Mouse (Mus musculus) neural tube, embryonic 14.5 days (tissue): ENCODE data around the gene Gm17622. TPM values are rescaled to one million over a fixed set of nuclear protein-coding genes. Genes with fewer than 3 reads are reported as not detected.

Experiments
- ATAC-seq: fragments of 200-750 bp; cut with Nextera tagmentation; 2 replicates; pipeline ENCODE4 v1.8.0; 2017; ENCODE audit warnings: low read depth, mild to moderate bottlenecking, moderate TSS enrichment, moderate library complexity
- H3K27ac ChIP-seq: fragments of 300-500 bp; sonication (generic); 2 replicates; pipeline ENCODE4 v1.5.1; 2014; ENCODE audit warnings: low read depth, mild to moderate bottlenecking, control low read depth, low read length, moderate library complexity, mixed read lengths
- H3K27me3 ChIP-seq: fragments of 300-500 bp; sonication (generic); 2 replicates; pipeline ENCODE4 v1.6.1; 2014; ENCODE audit warnings: low read length; ENCODE audit not compliant: control insufficient read depth, insufficient read depth
- H3K36me3 ChIP-seq: fragments of 300-500 bp; sonication (generic); 2 replicates; pipeline ENCODE4 v1.6.1; 2014; ENCODE audit warnings: low read length, mixed read lengths; ENCODE audit not compliant: control insufficient read depth, insufficient read depth
- H3K4me1 ChIP-seq: fragments of 300-500 bp; sonication (generic); 2 replicates; pipeline ENCODE4 v1.6.1; 2014; ENCODE audit warnings: low read length; ENCODE audit not compliant: control insufficient read depth, insufficient read depth
- H3K4me2 ChIP-seq: fragments of 300-500 bp; sonication (generic); 2 replicates; pipeline ENCODE4 v1.6.1; 2014; ENCODE audit warnings: mild to moderate bottlenecking, low read depth, low read length, control low read depth
- H3K4me3 ChIP-seq: fragments of 300-500 bp; sonication (generic); 2 replicates; pipeline ENCODE4 v1.5.1; 2014; ENCODE audit warnings: low read depth, low read length, control low read depth, mixed read lengths
- H3K9ac ChIP-seq: fragments of 300-500 bp; sonication (generic); replicated peaks from 2 replicates; pipeline ENCODE4 v1.6.1; 2014; ENCODE audit warnings: low read depth, mild to moderate bottlenecking, control low read depth, low read length, mixed read lengths
- H3K9me3 ChIP-seq: fragments of 300-500 bp; sonication (generic); 2 replicates; pipeline ENCODE4 v1.6.1; 2016; ENCODE audit warnings: low read length; ENCODE audit not compliant: control insufficient read depth
- WGBS: fragments of 180-500 bp; shearing (Covaris S2); extraction: QIAGEN DNeasy Blood & Tissue Kit; methylation state at CpG from one replicate; pipeline ENCODE4 v1.1.7; 2014; 5-methylcytosine and 5-hydroxymethylcytosine counted together
- polyA plus RNA-seq: library from polyadenylated mRNA; unstranded; fragments of >200 nt; fragmentation: Nextera tagmentation; extraction: Ambion mirVana; gene quantifications from 2 replicates; pipeline ENCODE4 v1.2.1, GENCODE M21; 2014

Gene Gm17622
- polyA plus RNA-seq, 1 experiment from 2014 or later, result not detected

- 93% methylated on average over 2 of the region's 2 CpGs for WGBS
- no peaks in the 10 kb centered on the region for H3K4me1 ChIP-seq
- no peak overlapping the region for H3K4me2 ChIP-seq
- no peak overlapping the region for H3K4me3 ChIP-seq
- H3K27ac ChIP-seq, result no peak overlapping the region
- no peaks in the 10 kb centered on the region for H3K27me3 ChIP-seq
- no peak for ATAC-seq
- H3K9me3 ChIP-seq, result no peaks in the 10 kb centered on the region
- H3K36me3 ChIP-seq, result no peaks in the 10 kb centered on the region
- no peak overlapping the region for H3K9ac ChIP-seq
These were observed 26.8 kb downstream of the Gm17622 start for GRCm38 (mm10) chr13:96517335-96517734.

- Histone ChIP-seq H3K27ac (no peak overlapping the region), H3K4me3 (no peak overlapping the region), H3K9me3 (no peaks in the 10 kb centered on the region), H3K9ac (no peak overlapping the region), H3K4me2 (no peak overlapping the region), H3K4me1 (no peaks in the 10 kb centered on the region), H3K36me3 (no peaks in the 10 kb centered on the region), H3K27me3 (no peaks in the 10 kb centered on the region)
- WGBS, result 90% methylated on average over 3 of the region's 3 CpGs
- ATAC-seq, result no peak
These were observed 30.8 kb downstream of the Gm17622 start for GRCm38 (mm10) chr13:96521294-96521693.

- Histone ChIP-seq H3K36me3 (no peaks in the 10 kb centered on the region), H3K27ac (no peak overlapping the region), H3K4me3 (no peak overlapping the region), H3K9ac (no peak overlapping the region), H3K4me1 (no peaks in the 10 kb centered on the region), H3K9me3 (no peaks in the 10 kb centered on the region), H3K4me2 (no peak overlapping the region), H3K27me3 (no peaks in the 10 kb centered on the region)
- 96% methylated on average over 3 of the region's 3 CpGs for WGBS
- no peak for ATAC-seq
These were observed 36.5 kb downstream of the Gm17622 start for GRCm38 (mm10) chr13:96527022-96527421.

GRCm38 (mm10) chr13:96527856-96528255 lies 37.3 kb downstream of the Gm17622 start:
- Histone ChIP-seq H3K27me3 (no peaks in the 10 kb centered on the region), H3K9me3 (no peaks in the 10 kb centered on the region), H3K4me2 (no peak overlapping the region), H3K27ac (no peak overlapping the region), H3K36me3 (no peaks in the 10 kb centered on the region), H3K4me3 (no peak overlapping the region), H3K9ac (no peak overlapping the region), H3K4me1 (no peaks in the 10 kb centered on the region)
- 91% methylated on average over 11 of the region's 11 CpGs for WGBS
- ATAC-seq, result no peak

GRCm38 (mm10) chr13:96528776-96529175 lies 38.2 kb downstream of the Gm17622 start:
- Histone ChIP-seq H3K27ac (no peak overlapping the region), H3K27me3 (no peaks in the 10 kb centered on the region), H3K4me3 (no peak overlapping the region), H3K9ac (no peak overlapping the region), H3K4me1 (no peaks in the 10 kb centered on the region), H3K4me2 (no peak overlapping the region), H3K36me3 (no peaks in the 10 kb centered on the region), H3K9me3 (no peaks in the 10 kb centered on the region)
- WGBS, result 99% methylated on average over 3 of the region's 3 CpGs
- no peak for ATAC-seq

GRCm38 (mm10) chr13:96529542-96529941 lies 39.0 kb downstream of the Gm17622 start:
- H3K4me2 ChIP-seq, result no peak overlapping the region
- H3K36me3 ChIP-seq, result no peaks in the 10 kb centered on the region
- no peaks in the 10 kb centered on the region for H3K27me3 ChIP-seq
- H3K9ac ChIP-seq, result no peak overlapping the region
- no peaks in the 10 kb centered on the region for H3K4me1 ChIP-seq
- H3K27ac ChIP-seq, result no peak overlapping the region
- WGBS, result 94% methylated on average over 3 of the region's 3 CpGs
- no peaks in the 10 kb centered on the region for H3K9me3 ChIP-seq
- H3K4me3 ChIP-seq, result no peak overlapping the region
- no peak for ATAC-seq

GRCm38 (mm10) chr13:96530064-96530463 lies 39.5 kb downstream of the Gm17622 start:
- Histone ChIP-seq H3K9me3 (no peaks in the 10 kb centered on the region), H3K36me3 (no peaks in the 10 kb centered on the region), H3K4me1 (no peaks in the 10 kb centered on the region), H3K4me3 (no peak overlapping the region), H3K27ac (no peak overlapping the region), H3K4me2 (no peak overlapping the region), H3K27me3 (no peaks in the 10 kb centered on the region), H3K9ac (no peak overlapping the region)
- no peak for ATAC-seq
- WGBS, result 95% methylated on average over 9 of the region's 9 CpGs

- WGBS, result 85% methylated on average over 6 of the region's 6 CpGs
- Histone ChIP-seq H3K36me3 (no peaks in the 10 kb centered on the region), H3K4me3 (no peak overlapping the region), H3K27ac (no peak overlapping the region), H3K9me3 (no peaks in the 10 kb centered on the region), H3K9ac (no peak overlapping the region), H3K4me1 (no peaks in the 10 kb centered on the region), H3K27me3 (no peaks in the 10 kb centered on the region), H3K4me2 (no peak overlapping the region)
- ATAC-seq, result no peak
These were observed 41.6 kb downstream of the Gm17622 start for GRCm38 (mm10) chr13:96532176-96532575.

- 76% methylated on average over 2 of the region's 2 CpGs for WGBS
- no peak for ATAC-seq
- no peak overlapping the region for H3K4me3 ChIP-seq
These were observed 43.2 kb downstream of the Gm17622 start for GRCm38 (mm10) chr13:96533742-96534141.

More at GRCm38 (mm10) chr13:96533742-96534141, 43.2 kb downstream of the Gm17622 start:
- Histone ChIP-seq H3K4me1 (no peaks in the 10 kb centered on the region), H3K9ac (no peak overlapping the region), H3K4me2 (no peak overlapping the region), H3K27me3 (no peaks in the 10 kb centered on the region), H3K27ac (no peak overlapping the region), H3K36me3 (no peaks in the 10 kb centered on the region), H3K9me3 (no peaks in the 10 kb centered on the region)
